ENCODE assay signal across 9 mouse cellular contexts in genomic region chr9:75434172-75434793, GRCm38 (mm10). TPM values are rescaled to one million over a fixed set of nuclear protein-coding genes. Genes with fewer than 3 reads are reported as not detected.
A peak's percentile ranks its signal among the peaks of the same experiment; 100 is the strongest.
DNase-seq lines count a peak whose midpoint lies in the region; ATAC-seq and TF ChIP-seq lines count a peak whose summit lies in the region.
"Had no signal": no experiment of that assay in that cellular context is flagged by ENCODE, and none has a peak within 500 bp of the region (broad histone marks: within the 10 kb centered on the region; RNA-seq: fewer than 3 reads in every experiment).

No protein-coding gene starts in this region.

- no peak overlapping the region for H3K4me2 ChIP-seq in neural tube, embryonic 11.5 days (ENCODE audit: low read depth)
- H3K4me2 ChIP-seq in neural tube, embryonic 15.5 days, result no peak overlapping the region
- H3K4me2 ChIP-seq in forebrain, embryonic 16.5 days (ENCODE audit: low read length), result no peak overlapping the region
- H3K4me2 ChIP-seq in intestine, postnatal 0 days (replicated peaks; ENCODE audit: low read depth), result no peak overlapping the region
- H3K4me2 ChIP-seq in liver, embryonic 13.5 days, result no peak overlapping the region
- H3K4me2 ChIP-seq: heart, embryonic 13.5 days had no signal

- no peaks in the 10 kb centered on the region for H3K27me3 ChIP-seq in neural tube, embryonic 11.5 days (ENCODE audit: control insufficient read depth, insufficient read depth, low read length)
- no peaks in the 10 kb centered on the region for H3K27me3 ChIP-seq in neural tube, embryonic 15.5 days (replicated peaks)
- no peaks in the 10 kb centered on the region for H3K27me3 ChIP-seq in forebrain, embryonic 16.5 days (replicated peaks; ENCODE audit: control insufficient read depth, insufficient read depth, low read length)
- no peaks in the 10 kb centered on the region for H3K27me3 ChIP-seq in intestine, postnatal 0 days (replicated peaks; ENCODE audit: control insufficient read depth, insufficient read depth, low read length)
- no peaks in the 10 kb centered on the region for H3K27me3 ChIP-seq in liver, embryonic 13.5 days
- H3K27me3 ChIP-seq: heart, embryonic 13.5 days had no signal

- no peaks in the 10 kb centered on the region for H3K36me3 ChIP-seq in neural tube, embryonic 11.5 days (ENCODE audit: control insufficient read depth, insufficient read depth, low read length)
- no peaks in the 10 kb centered on the region for H3K36me3 ChIP-seq in neural tube, embryonic 15.5 days
- no peaks in the 10 kb centered on the region for H3K36me3 ChIP-seq in forebrain, embryonic 16.5 days (ENCODE audit: control insufficient read depth, insufficient read depth)
- H3K36me3 ChIP-seq in intestine, postnatal 0 days (ENCODE audit: control insufficient read depth, insufficient read depth), result no peaks in the 10 kb centered on the region
- H3K36me3 ChIP-seq in liver, embryonic 13.5 days, result no peaks in the 10 kb centered on the region
- H3K36me3 ChIP-seq: heart, embryonic 13.5 days had no signal

- WGBS in neural tube, embryonic 11.5 days, result 37% methylated on average over 7 of the region's 7 CpGs
- 22% methylated on average over 7 of the region's 7 CpGs for WGBS in neural tube, embryonic 15.5 days
- WGBS in forebrain, embryonic 16.5 days, result 43% methylated on average over 7 of the region's 7 CpGs
- 46% methylated on average over 7 of the region's 7 CpGs for WGBS in intestine, postnatal 0 days
- WGBS in liver, embryonic 13.5 days (ENCODE audit: insufficient replicate concordance), result 17% methylated on average over 7 of the region's 7 CpGs
- 17% methylated on average over 7 of the region's 7 CpGs for WGBS in olfactory bulb, adult 2 months

- no peak overlapping the region for H3K27ac ChIP-seq in neural tube, embryonic 11.5 days (ENCODE audit: low read depth, low read length)
- no peak overlapping the region for H3K27ac ChIP-seq in neural tube, embryonic 15.5 days (replicated peaks)
- no peak overlapping the region for H3K27ac ChIP-seq in forebrain, embryonic 16.5 days (ENCODE audit: low read length)
- H3K27ac ChIP-seq in intestine, postnatal 0 days (ENCODE audit: low read depth, low read length), result no peak overlapping the region
- H3K27ac ChIP-seq in liver, embryonic 13.5 days, result no peak overlapping the region
- 0 out of 2 replicates have a peak overlapping the region, but pooled peaks have one; percentile 14 for H3K27ac ChIP-seq in olfactory bulb, adult 2 months (ENCODE audit: insufficient read depth, low read depth, low read length)
- H3K27ac ChIP-seq: heart, embryonic 13.5 days had no signal

- no peak overlapping the region for H3K4me3 ChIP-seq in neural tube, embryonic 11.5 days (ENCODE audit: low read depth, low read length)
- no peak overlapping the region for H3K4me3 ChIP-seq in neural tube, embryonic 15.5 days (replicated peaks)
- no peak overlapping the region for H3K4me3 ChIP-seq in forebrain, embryonic 16.5 days (replicated peaks; ENCODE audit: low read length)
- no peak overlapping the region for H3K4me3 ChIP-seq in intestine, postnatal 0 days (ENCODE audit: low read depth, low read length)
- no peak overlapping the region for H3K4me3 ChIP-seq in liver, embryonic 13.5 days (replicated peaks)
- H3K4me3 ChIP-seq in olfactory bulb, adult 2 months (ENCODE audit: insufficient read depth, low read depth, low read length), result no peak overlapping the region
- H3K4me3 ChIP-seq: heart, embryonic 13.5 days had no signal

- TF ChIP-seq CTCF in intestine, postnatal 0 days (IDR thresholded peaks at IDR 0.05; ENCODE audit: low read depth), result peak; percentile 70
- no peak for TF ChIP-seq CTCF in olfactory bulb, adult 2 months (IDR thresholded peaks at IDR 0.05; ENCODE audit: insufficient read depth, low read depth, low read length)

- no peak for TF ChIP-seq POLR2A in olfactory bulb, adult 2 months (IDR thresholded peaks at IDR 0.05; ENCODE audit: insufficient read depth, low read depth, low read length)

- peak; percentile 38; the same call in 1 of the 2 replicates for ATAC-seq in neural tube, embryonic 11.5 days (ENCODE audit: insufficient read depth, low FRiP score, low TSS enrichment)
- ATAC-seq in neural tube, embryonic 15.5 days (ENCODE audit: low FRiP score), result no peak
- ATAC-seq in forebrain, embryonic 16.5 days, result 0 out of 2 replicates have a peak, but pooled peaks have one; percentile 47
- ATAC-seq in intestine, postnatal 0 days, result no peak; the same call in 1 of the 2 replicates
- peak; percentile 32; the same call in 1 of the 2 replicates for ATAC-seq in liver, embryonic 13.5 days (ENCODE audit: low read depth)

- DNase-seq in neural tube, embryonic 11.5 days (ENCODE audit: low spot score), result peak; percentile 23
- DNase-seq in adipocyte (ENCODE audit: low spot score), result peak; percentile 72
- DNase-seq in liver, embryonic 13.5 days, result no peak
- DNase-seq in yolk sac, embryonic 10.5 days (ENCODE audit: low spot score), result no peak

- no peaks in the 10 kb centered on the region for H3K4me1 ChIP-seq in neural tube, embryonic 11.5 days (ENCODE audit: control insufficient read depth, insufficient read depth, low read length)
- peaks cover 3% of the 10 kb centered on the region; the same call in 1 of the 2 replicates for H3K4me1 ChIP-seq in neural tube, embryonic 15.5 days
- peaks cover 4% of the 10 kb centered on the region; the same call in 1 of the 2 replicates for H3K4me1 ChIP-seq in forebrain, embryonic 16.5 days (replicated peaks; ENCODE audit: control insufficient read depth, insufficient read depth, low read length)
- no peaks in the 10 kb centered on the region for H3K4me1 ChIP-seq in intestine, postnatal 0 days (replicated peaks; ENCODE audit: control insufficient read depth, insufficient read depth, low read length)
- peaks cover 29% of the 10 kb centered on the region for H3K4me1 ChIP-seq in liver, embryonic 13.5 days (replicated peaks)
- peaks cover 9% of the 10 kb centered on the region for H3K4me1 ChIP-seq in olfactory bulb, adult 2 months (ENCODE audit: control insufficient read depth, insufficient read depth, low read length)

- no peaks in the 10 kb centered on the region for H3K9me3 ChIP-seq in neural tube, embryonic 11.5 days (ENCODE audit: control insufficient read depth, low read length)
- no peaks in the 10 kb centered on the region for H3K9me3 ChIP-seq in neural tube, embryonic 15.5 days (replicated peaks)
- H3K9me3 ChIP-seq in forebrain, embryonic 16.5 days (ENCODE audit: control insufficient read depth, low read length), result no peaks in the 10 kb centered on the region
- no peaks in the 10 kb centered on the region for H3K9me3 ChIP-seq in intestine, postnatal 0 days (ENCODE audit: control insufficient read depth)
- no peaks in the 10 kb centered on the region for H3K9me3 ChIP-seq in liver, embryonic 13.5 days (replicated peaks)
- H3K9me3 ChIP-seq: heart, embryonic 13.5 days had no signal

- no peak overlapping the region for H3K9ac ChIP-seq in neural tube, embryonic 11.5 days (ENCODE audit: low read length)
- no peak overlapping the region for H3K9ac ChIP-seq in neural tube, embryonic 15.5 days (replicated peaks)
- no peak overlapping the region for H3K9ac ChIP-seq in forebrain, embryonic 16.5 days (replicated peaks; ENCODE audit: low read depth, low read length)
- H3K9ac ChIP-seq in intestine, postnatal 0 days (ENCODE audit: low read depth, low read length), result no peak overlapping the region
- H3K9ac ChIP-seq in liver, embryonic 13.5 days, result no peak overlapping the region
- H3K9ac ChIP-seq: heart, embryonic 13.5 days had no signal

RNA-seq across cellular contexts. Expression of gene Leo1, which starts 7.0 kb away (rescaled TPM):
- 47.0 and 50.9 TPM in 2 replicates for polyA plus RNA-seq in neural tube, embryonic 11.5 days (2014; fragmentation: Nextera tagmentation; extraction: Ambion mirVana)
- 39.9 and 43.4 TPM in 2 replicates for polyA plus RNA-seq in neural tube, embryonic 15.5 days (2015; fragmentation: Nextera tagmentation; extraction: Ambion mirVana)
- 41.9 and 43.7 TPM in 2 replicates for polyA plus RNA-seq in forebrain, embryonic 16.5 days (2015; fragmentation: Nextera tagmentation; extraction: Ambion mirVana)
- polyA plus RNA-seq in intestine, postnatal 0 days (2015; fragmentation: Nextera tagmentation; extraction: Ambion mirVana), result 14.7 and 16.3 TPM in 2 replicates
- polyA plus RNA-seq in liver, embryonic 13.5 days (2015; fragmentation: Nextera tagmentation; extraction: Ambion mirVana), result 18.9 and 23.1 TPM in 2 replicates
- polyA plus RNA-seq in olfactory bulb, adult 2 months (2012; ENCODE audit: insufficient read depth, insufficient read length, low replicate concordance, missing spikeins), result not detected in 2 replicates

RNA-seq across cellular contexts. Expression of gene Mapk6, which starts 24.5 kb away (rescaled TPM):
- polyA plus RNA-seq in neural tube, embryonic 11.5 days (2014; fragmentation: Nextera tagmentation; extraction: Ambion mirVana), result 204 and 213 TPM in 2 replicates
- polyA plus RNA-seq in neural tube, embryonic 15.5 days (2015; fragmentation: Nextera tagmentation; extraction: Ambion mirVana), result 133 and 150 TPM in 2 replicates
- 139 and 141 TPM in 2 replicates for polyA plus RNA-seq in forebrain, embryonic 16.5 days (2015; fragmentation: Nextera tagmentation; extraction: Ambion mirVana)
- polyA plus RNA-seq in intestine, postnatal 0 days (2015; fragmentation: Nextera tagmentation; extraction: Ambion mirVana), result 36.6 and 39.2 TPM in 2 replicates
- polyA plus RNA-seq in liver, embryonic 13.5 days (2015; fragmentation: Nextera tagmentation; extraction: Ambion mirVana), result 23.4 and 27.4 TPM in 2 replicates
- polyA plus RNA-seq in olfactory bulb, adult 2 months (2012; ENCODE audit: insufficient read depth, insufficient read length, low replicate concordance, missing spikeins), result not detected in 2 replicates

Comparison
In these comparisons a context has a peak if more than half of its experiments do, and no peak if none do; other contexts are left out.
1. ATAC-seq: peak in neural tube, embryonic 11.5 days (single experiment), forebrain, embryonic 16.5 days (single experiment) and liver, embryonic 13.5 days (single experiment); none in neural tube, embryonic 15.5 days (single experiment) and intestine, postnatal 0 days (single experiment).
2. DNase-seq: peak in neural tube, embryonic 11.5 days (single experiment) and adipocyte (single experiment); none in liver, embryonic 13.5 days (single experiment) and yolk sac, embryonic 10.5 days (single experiment).